Mouse (Mus musculus) kidney, adult 2 months (tissue): Measurements from ENCODE around the gene Slc7a6.

Experiments
- CTCF ChIP-seq: fragments of 200-500 bp; conservative IDR thresholded peaks from 2 replicates; pipeline ENCODE4 v1.5.1; 2011; ENCODE audit warnings: low read depth, mild to moderate bottlenecking, control low read depth, low read length, moderate library complexity, mixed read lengths; ENCODE audit not compliant: insufficient read depth, insufficient read length
- POLR2A ChIP-seq: fragments of 200-500 bp; IDR thresholded peaks from one replicate; pipeline ENCODE4 v1.6.1; 2011; ENCODE audit warnings: low read depth, low read length, control low read depth

- no peak for TF ChIP-seq POLR2A
- TF ChIP-seq CTCF, result no peak
These were observed 30.0 kb upstream of the Slc7a6 start for GRCm38 (mm10) chr8:106138616-106139015.
